Mouse (Mus musculus): ENCODE data around the gene Cdkn1b.

Gene Cdkn1b

GRCm38 (mm10) chr6:134928889-134929310, 8.7 kb downstream of the Cdkn1b start:
- DNase-seq (ENCODE audit: extremely low spot score, low spot score), result peak; percentile 62

GRCm38 (mm10) chr6:134929926-134930325, 9.7 kb downstream of the Cdkn1b start:
- DNase-seq (ENCODE audit: extremely low spot score, low spot score), result no peak

GRCm38 (mm10) chr6:134930383-134930782, 10.2 kb downstream of the Cdkn1b start:
- no peak for DNase-seq (ENCODE audit: extremely low spot score, low spot score)

- DNase-seq (ENCODE audit: extremely low spot score, low spot score), result no peak
Measured at GRCm38 (mm10) chr6:134931146-134931545, 10.9 kb downstream of the Cdkn1b start.

GRCm38 (mm10) chr6:134932486-134933206, 12.4 kb downstream of the Cdkn1b start:
- no peak for DNase-seq (ENCODE audit: extremely low spot score, low spot score)

- no peak for DNase-seq (ENCODE audit: extremely low spot score, low spot score)
Measured at GRCm38 (mm10) chr6:134933207-134933558, 13.0 kb downstream of the Cdkn1b start.

GRCm38 (mm10) chr6:134934305-134934704, 14.1 kb downstream of the Cdkn1b start:
- DNase-seq (ENCODE audit: extremely low spot score, low spot score), result no peak

- no peak for DNase-seq (ENCODE audit: extremely low spot score, low spot score)
Measured at GRCm38 (mm10) chr6:134939781-134940180, 19.6 kb downstream of the Cdkn1b start.

- DNase-seq (ENCODE audit: extremely low spot score, low spot score), result no peak
Measured at GRCm38 (mm10) chr6:134943759-134944407, 23.7 kb downstream of the Cdkn1b start.

GRCm38 (mm10) chr6:134946054-134946453, 25.9 kb downstream of the Cdkn1b start:
- no peak for DNase-seq (ENCODE audit: extremely low spot score, low spot score)

GRCm38 (mm10) chr6:134946858-134947257, 26.7 kb downstream of the Cdkn1b start:
- DNase-seq (ENCODE audit: extremely low spot score, low spot score), result no peak

- peak; percentile 57 for DNase-seq (ENCODE audit: extremely low spot score, low spot score)
Measured at GRCm38 (mm10) chr6:134947311-134948087, 27.3 kb downstream of the Cdkn1b start.

- DNase-seq (ENCODE audit: extremely low spot score, low spot score), result no peak
Measured at GRCm38 (mm10) chr6:134948522-134949061, 28.4 kb downstream of the Cdkn1b start.

- DNase-seq (ENCODE audit: extremely low spot score, low spot score), result no peak
Measured at GRCm38 (mm10) chr6:134949241-134949640, 29.0 kb downstream of the Cdkn1b start.

GRCm38 (mm10) chr6:134951364-134951763, 31.2 kb downstream of the Cdkn1b start:
- DNase-seq (ENCODE audit: extremely low spot score, low spot score), result no peak

- no peak for DNase-seq (ENCODE audit: extremely low spot score, low spot score)
Measured at GRCm38 (mm10) chr6:134953976-134954375, 33.8 kb downstream of the Cdkn1b start.

GRCm38 (mm10) chr6:134956388-134956787, 36.2 kb downstream of the Cdkn1b start:
- no peak for DNase-seq (ENCODE audit: extremely low spot score, low spot score)

GRCm38 (mm10) chr6:134961286-134961685, 41.1 kb downstream of the Cdkn1b start:
- DNase-seq (ENCODE audit: extremely low spot score, low spot score), result no peak

GRCm38 (mm10) chr6:134961858-134962517, 41.8 kb downstream of the Cdkn1b start:
- DNase-seq (ENCODE audit: extremely low spot score, low spot score), result no peak

GRCm38 (mm10) chr6:134962518-134962893, 42.3 kb downstream of the Cdkn1b start:
- no peak for DNase-seq (ENCODE audit: extremely low spot score, low spot score)

- DNase-seq (ENCODE audit: extremely low spot score, low spot score), result no peak
Measured at GRCm38 (mm10) chr6:134963910-134964309, 43.7 kb downstream of the Cdkn1b start.

Data from neural tube, embryonic 10.5 days (tissue).